Mouse (Mus musculus) CD8-positive naive resting alpha-beta T cell, adult 2 months (primary cell): ENCODE results near the gene Sox15.

Source experiments
- DNase-seq, 2 experiments: peaks; one replicate each; pipeline ENCODE4 v3.0.0; 2022; ENCODE audit warnings: low read depth in 2 of 2, low spot score in 2 of 2

Sox15 gene

GRCm38 (mm10) chr11:69672211-69672706, 17.1 kb downstream of the Sox15 start, which contains the start of gene Eif4a1:
Gene Eif4a1 (minus strand): TSS chr11:69672423.
- DNase-seq = peak; percentile 98

GRCm38 (mm10) chr11:69679144-69679543, 24.0 kb downstream of the Sox15 start:
- DNase-seq = no peak

DNA sequence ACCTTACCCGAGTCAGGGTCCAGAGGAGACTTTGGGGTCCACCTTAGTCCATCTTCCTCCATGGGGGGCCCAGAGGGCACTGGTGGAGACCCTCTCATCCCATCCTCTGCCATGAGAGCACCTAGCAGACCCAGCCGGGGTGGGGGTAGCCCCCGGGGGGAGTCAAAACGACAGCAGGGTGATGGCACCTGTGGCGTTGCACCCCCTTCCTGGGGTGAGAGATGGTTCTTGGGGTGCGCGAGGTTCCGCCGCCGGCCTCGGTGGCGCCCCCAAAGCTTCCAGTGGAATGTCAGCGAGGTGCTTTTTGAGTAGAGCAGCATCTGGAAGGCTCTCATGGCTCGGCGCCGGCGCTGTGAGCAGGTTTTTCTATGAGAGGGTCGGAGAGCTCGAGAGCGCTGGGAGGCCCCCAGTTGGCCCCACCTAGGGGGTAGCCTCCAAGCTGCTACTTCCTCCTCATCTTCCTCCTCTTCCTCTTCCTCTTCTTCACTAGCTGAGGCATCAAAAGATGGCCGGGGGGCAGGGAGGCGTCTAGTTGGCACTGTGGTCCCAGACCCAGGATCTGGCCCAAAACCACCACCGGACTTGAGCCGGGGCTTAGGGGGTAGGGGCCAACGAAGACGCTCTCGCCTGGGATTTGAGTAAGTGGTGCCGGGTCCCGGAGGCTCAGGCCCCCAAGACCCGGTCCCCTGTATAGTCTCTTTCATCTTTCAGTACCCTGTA, 25.2 kb downstream of the Sox15 start:
- no peak for DNase-seq

GRCm38 (mm10) chr11:69681314-69682208, 26.4 kb downstream of the Sox15 start, which contains the start of gene Senp3:
Gene Senp3 (minus strand): TSS chr11:69682084.
- DNase-seq = peak; percentile 93 to 94

GRCm38 (mm10) chr11:69682209-69682839, 27.2 kb downstream of the Sox15 start:
- DNase-seq = no peak

DNA sequence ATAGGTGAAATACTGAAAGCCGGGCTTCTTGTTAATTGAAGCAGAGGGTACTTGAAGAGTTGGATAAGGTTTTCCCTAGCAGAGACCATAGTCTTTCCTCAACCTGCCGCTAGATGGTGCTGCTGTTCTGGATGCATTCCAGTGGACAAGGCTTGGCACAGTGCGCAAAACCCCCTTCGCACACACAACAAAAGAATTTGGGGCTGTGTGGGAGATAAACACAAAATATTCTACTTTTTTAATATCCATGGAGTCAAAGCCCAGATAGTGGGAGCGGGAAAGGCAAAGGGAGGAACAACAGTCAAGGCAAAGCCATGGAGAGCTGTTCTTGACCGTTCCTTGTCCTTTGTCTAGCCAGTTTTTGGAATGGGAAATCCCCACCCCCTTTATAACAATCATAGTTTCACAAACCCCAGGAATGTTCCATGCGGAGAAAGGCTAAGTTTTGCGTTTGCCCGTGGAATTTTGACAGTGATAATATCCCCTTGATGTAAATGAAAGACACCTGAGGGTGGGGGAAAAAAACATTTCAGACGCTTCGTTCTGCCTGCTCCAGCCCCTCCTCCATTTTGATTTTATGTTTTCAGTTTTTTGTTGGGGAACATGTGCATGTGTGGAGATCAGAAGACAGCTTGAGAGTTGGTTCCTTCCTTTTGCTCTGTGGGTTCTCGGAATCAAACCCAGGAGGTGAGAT, 27.9 kb downstream of the Sox15 start:
- DNase-seq = peak; percentile 74 to 83

DNA sequence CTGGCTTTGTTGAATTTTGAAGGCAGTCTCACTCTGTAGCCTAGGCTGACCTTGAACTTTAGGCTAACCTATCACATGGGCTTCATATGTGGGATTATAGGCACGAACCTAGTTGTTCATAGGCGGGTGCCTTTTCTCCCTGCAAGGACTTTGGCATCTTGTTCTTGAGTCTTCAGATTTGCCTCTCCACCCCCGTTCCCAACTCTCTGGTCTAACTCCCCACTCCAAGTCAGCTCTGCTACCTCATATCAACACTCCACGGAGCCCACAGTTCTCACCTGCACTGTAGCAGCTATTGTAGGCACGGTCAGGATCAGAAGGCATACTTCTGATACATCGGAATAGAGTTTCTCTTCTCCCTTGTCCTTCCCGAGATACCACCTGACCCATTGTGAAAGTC, 28.5 kb downstream of the Sox15 start:
- no peak for DNase-seq

DNA sequence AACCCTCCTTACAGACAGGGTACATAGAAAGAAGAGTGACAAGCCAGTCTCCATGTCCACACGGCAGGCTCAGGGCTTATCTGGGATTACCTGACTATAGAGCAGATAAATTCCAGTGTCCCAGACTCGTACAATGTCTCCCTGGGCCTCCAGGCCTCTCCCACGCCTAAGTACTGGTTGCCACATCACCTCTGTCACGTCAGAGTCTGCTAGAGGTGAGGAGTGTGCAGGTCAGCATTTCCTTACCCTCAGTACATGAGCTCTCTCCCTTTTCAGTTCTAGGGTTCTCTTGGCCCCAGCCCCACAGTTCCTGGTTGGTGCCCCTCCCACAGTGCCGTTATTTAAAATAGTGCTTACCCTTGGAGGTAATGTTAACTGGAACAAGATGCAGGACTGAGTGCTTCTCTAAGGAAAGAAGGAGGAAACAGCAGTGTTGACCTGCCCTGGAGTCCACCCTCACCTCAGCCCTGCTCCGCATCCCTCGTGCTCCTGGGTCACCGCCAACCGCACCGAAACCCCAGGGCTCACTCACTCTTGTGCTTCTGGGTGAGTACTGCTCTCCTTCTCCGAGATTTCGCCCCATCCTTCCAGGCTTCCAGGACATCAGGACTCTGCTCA, 29.1 kb downstream of the Sox15 start:
- DNase-seq = no peak

DNA sequence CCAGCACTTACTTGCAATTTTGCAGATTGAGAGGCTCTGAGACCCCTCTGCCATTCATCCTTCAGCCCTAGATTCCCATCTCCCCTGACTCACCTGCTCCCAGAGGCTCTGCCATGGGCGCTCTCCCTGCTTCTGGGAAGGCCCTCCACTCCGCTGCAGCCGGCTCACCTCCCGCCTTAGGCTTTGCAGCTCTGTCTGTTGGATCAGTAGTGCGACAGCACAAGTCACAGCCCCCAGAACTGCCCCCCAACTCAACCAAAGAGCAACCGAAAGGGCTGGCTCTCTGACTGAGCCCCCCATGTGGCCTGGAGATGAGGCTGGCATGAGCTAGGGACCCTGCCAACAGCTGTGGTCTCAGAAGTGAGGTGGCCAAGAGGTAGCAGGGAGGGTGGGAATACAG, 29.8 kb downstream of the Sox15 start:
- no peak for DNase-seq

- DNase-seq = no peak
These were observed 30.5 kb downstream of the Sox15 start, which contains the start of gene Tnfsf13 for GRCm38 (mm10) chr11:69685526-69686148. Gene Tnfsf13 (minus strand): TSS chr11:69685784.

GRCm38 (mm10) chr11:69686377-69686776, 31.3 kb downstream of the Sox15 start:
- DNase-seq = no peak

DNA sequence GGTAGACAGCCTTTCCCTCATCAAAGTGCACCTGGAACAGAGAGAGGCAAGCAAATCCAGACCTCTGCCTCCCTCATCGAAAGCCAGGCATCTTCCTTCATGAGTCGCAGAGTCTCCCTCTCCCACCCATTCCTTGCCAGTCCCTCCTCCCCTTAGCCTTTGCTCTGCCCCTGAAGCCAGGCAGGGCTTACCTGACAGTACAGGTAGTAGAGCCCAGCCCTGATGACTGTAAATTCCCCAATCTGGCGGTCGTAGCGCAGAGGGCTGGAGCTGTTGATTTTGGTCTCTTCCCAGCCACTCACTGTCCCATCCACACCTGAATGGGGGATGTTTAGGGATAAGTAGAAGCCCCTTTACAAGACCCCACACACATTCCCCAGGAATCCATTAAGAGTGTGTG, 31.9 kb downstream of the Sox15 start:
- no peak for DNase-seq

GRCm38 (mm10) chr11:69689891-69690290, 34.8 kb downstream of the Sox15 start:
- no peak for DNase-seq

DNA sequence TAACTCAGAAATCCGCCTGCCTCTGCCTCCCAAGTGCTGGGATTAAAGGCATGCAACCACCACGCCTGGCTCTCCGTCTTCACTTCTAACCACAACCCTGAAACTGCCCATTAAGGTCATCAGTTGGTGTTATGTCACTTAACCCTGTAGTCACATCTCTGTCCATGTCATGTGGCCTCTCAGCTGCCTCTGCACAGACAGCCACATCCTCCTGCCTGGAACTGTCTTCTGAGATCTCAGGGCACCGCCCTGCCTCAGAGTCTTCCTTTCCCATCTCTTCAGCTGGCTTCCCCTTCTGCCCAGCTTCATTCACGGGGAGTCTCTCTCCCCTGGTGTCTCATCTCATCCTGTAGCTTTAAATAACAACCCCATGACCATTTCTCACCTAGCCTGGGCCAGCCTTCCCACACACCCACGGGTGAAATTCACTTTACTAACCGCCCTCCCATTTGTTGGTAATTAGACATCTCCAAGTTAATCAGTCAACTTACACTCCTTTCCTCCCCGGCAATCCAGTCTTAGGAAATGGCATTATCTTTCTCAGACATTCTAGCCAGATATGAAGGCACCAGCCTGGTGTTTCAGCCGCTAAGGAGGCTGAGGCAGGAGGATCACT, 37.2 kb downstream of the Sox15 start:
- DNase-seq = no peak

DNA sequence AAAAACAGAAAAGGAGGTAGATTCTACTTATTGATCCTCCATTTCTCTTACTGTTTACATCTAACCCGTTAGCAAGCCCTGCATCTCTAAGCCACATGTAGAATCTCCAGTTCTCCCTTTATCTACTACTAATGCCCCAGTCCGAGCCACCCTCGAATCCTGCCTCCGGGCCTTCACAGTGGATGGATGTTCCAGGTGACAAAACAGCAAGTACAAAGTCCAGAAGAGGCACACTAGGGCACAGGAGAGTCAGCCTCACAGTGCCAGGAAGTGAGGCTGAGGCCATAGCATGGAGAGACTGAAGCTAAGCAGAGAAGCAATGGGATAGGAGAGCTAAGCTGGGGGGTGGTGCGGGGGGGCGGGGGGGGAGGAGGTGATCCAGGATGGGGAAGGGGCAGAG, 37.7 kb downstream of the Sox15 start:
- DNase-seq = no peak

DNA sequence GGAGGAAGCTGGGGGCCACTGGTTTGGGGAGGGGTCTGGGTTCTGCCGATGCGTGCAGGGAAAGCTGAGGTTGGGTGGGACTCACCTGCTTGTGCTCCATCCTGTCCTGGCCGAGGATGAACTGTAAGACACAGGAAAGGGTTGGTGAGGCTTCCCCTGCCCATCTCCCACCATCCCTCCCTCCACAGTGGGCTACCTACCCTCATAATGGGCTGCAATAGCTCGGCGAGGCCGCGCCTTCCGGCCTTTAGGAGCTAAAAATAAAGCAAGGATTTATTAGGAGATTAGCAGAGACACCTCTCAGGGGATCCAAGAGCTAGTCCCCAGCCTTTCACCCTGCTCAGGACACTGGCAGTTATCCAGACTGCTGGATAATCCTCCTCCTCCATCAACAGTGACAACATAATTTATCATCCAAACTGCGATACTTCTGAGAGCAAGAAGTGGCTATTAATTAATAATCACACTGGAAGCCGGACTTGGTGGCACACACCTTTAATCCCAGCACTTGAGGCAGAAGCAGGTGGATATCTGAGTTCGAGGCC, 38.4 kb downstream of the Sox15 start:
- DNase-seq = no peak

DNA sequence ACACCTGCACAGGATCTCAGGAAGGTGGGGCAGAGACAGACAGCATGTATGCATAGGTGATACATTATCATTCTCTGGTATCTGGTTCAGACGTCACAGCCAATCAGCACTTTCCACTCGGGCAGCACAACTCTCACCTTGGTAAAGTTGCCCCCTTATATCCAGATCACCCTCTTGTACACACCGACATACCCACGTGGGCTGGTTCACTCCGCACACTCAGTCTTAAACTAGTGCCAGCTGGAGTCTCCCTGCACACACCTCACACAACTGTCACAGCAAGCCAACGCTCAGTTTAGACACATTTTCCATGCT, 39.9 kb downstream of the Sox15 start:
- DNase-seq = no peak

DNA sequence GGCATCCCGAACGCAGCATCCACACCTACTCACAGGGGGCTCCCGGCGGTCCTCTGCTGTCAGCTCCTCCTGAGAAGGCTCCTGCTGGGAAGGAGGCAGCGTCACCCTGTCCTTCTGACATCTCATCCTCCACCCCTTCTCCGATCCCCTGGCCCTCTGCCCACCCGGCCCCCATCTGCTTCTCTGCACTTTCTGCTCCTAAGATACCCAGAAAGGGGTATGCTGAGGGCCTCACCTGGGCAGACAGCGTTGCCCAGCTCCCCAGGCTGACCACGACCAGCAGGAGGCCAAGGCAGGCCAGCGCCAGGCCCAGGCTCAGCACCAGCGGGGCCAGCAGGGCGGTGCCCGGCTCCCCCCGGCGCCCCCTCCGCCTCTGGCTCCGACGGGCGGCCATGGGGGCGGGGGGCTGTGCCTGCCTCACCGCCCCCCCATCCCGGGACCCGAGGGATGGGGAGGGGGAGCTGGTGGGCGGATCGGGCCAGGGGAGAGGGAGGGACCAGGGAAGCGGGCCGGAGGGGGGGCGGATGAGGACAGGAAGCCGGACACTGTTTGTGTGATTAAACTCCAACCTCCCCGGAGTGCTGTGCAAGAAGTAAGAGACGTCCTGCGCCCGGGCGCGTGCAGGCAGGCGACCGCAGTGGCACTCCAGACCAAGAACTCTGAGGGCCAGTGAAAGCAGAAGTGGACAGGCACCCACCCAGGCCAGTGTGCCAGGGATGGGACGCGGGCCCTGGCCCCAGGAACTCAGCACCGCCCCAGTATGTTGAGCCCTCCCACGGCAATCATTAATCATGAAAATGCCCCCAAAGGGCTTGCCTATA, 40.5 kb downstream of the Sox15 start, which contains the start of the genes Tnfsf12 and Tnfsfm13:
Tnfsf12 (minus strand) TSS at position 489 of the 821 bp plus-strand sequence.
Tnfsfm13 (minus strand) TSS at position 738 of the 821 bp plus-strand sequence.
- DNase-seq = no peak
